Mouse (Mus musculus) heart, embryonic 14.5 days (tissue): ENCODE measurements around the gene Lrmp. TPM values are rescaled to one million over a fixed set of nuclear protein-coding genes. Genes with fewer than 3 reads are reported as not detected.

Experiments
- ATAC-seq: fragments of 200-750 bp; cut with Nextera tagmentation; 2 replicates; pipeline ENCODE4 v1.8.0; 2017; ENCODE audit warnings: low read depth, moderate TSS enrichment; ENCODE audit not compliant: insufficient number of reproducible peaks, insufficient read depth, low FRiP score
- H3K27ac ChIP-seq, 2 experiments: fragments of 200-500 bp in 1 of 2; fragments of 300-500 bp in 1 of 2; sonication (generic) in 1 of 2; replicated peaks in 1 of 2; 2 replicates each; pipeline ENCODE4 v1.5.1; 2012 to 2014; ENCODE audit warnings: low read depth in 2 of 2, low read length in 2 of 2, control low read depth in 1 of 2, mild to moderate bottlenecking in 1 of 2, mixed read lengths in 1 of 2; ENCODE audit not compliant: control insufficient read depth in 1 of 2, insufficient read depth in 1 of 2
- H3K27me3 ChIP-seq: fragments of 300-500 bp; sonication (generic); 2 replicates; pipeline ENCODE4 v1.6.1; 2014; ENCODE audit warnings: mild to moderate bottlenecking, low read length, control low read depth; ENCODE audit not compliant: control insufficient read depth, insufficient read depth
- H3K36me3 ChIP-seq: fragments of 300-500 bp; sonication (generic); 2 replicates; pipeline ENCODE4 v1.6.1; 2014; ENCODE audit warnings: mild to moderate bottlenecking, control low read depth, low read length, mixed read lengths; ENCODE audit not compliant: control insufficient read depth, insufficient read depth
- H3K4me1 ChIP-seq, 2 experiments: fragments of 200-500 bp in 1 of 2; fragments of 300-500 bp in 1 of 2; sonication (generic) in 1 of 2; 2 replicates each; pipeline ENCODE4 v1.6.1; 2012 to 2014; ENCODE audit warnings: low read length in 2 of 2, control low read depth in 1 of 2, mixed read lengths in 1 of 2; ENCODE audit not compliant: control insufficient read depth in 2 of 2, insufficient read depth in 2 of 2
- H3K4me2 ChIP-seq: fragments of 300-500 bp; sonication (generic); 2 replicates; pipeline ENCODE4 v1.6.1; 2014; ENCODE audit warnings: mild to moderate bottlenecking, low read length
- H3K4me3 ChIP-seq, 2 experiments: fragments of 200-500 bp in 1 of 2; fragments of 300-500 bp in 1 of 2; sonication (generic) in 1 of 2; 2 replicates each; pipeline ENCODE4 v1.5.1; 2012 to 2014; ENCODE audit warnings: low read length in 2 of 2, mild to moderate bottlenecking in 2 of 2, control low read depth in 1 of 2, low read depth in 1 of 2, moderate library complexity in 1 of 2; ENCODE audit not compliant: control insufficient read depth in 1 of 2, insufficient read depth in 1 of 2
- H3K9ac ChIP-seq: fragments of 300-500 bp; sonication (generic); 2 replicates; pipeline ENCODE4 v1.6.1; 2014; ENCODE audit warnings: mild to moderate bottlenecking, low read length
- H3K9me3 ChIP-seq: fragments of 300-500 bp; sonication (generic); 2 replicates; pipeline ENCODE4 v1.6.1; 2016; ENCODE audit warnings: low read length, control low read depth; ENCODE audit not compliant: control insufficient read depth
- WGBS: fragments of 180-500 bp; shearing (Covaris S2); extraction: QIAGEN DNeasy Blood & Tissue Kit; methylation state at CpG from one replicate; pipeline ENCODE4 v1.1.7; 2014; 5-methylcytosine and 5-hydroxymethylcytosine counted together
- polyA plus RNA-seq: library from polyadenylated mRNA; unstranded; fragments of >200 nt; fragmentation: Nextera tagmentation; extraction: Ambion mirVana; gene quantifications from 2 replicates; pipeline ENCODE4 v1.2.1, GENCODE M21; 2014

Lrmp gene
- polyA plus RNA-seq, 1 experiment from 2014 or later = 1.4 TPM

DNA sequence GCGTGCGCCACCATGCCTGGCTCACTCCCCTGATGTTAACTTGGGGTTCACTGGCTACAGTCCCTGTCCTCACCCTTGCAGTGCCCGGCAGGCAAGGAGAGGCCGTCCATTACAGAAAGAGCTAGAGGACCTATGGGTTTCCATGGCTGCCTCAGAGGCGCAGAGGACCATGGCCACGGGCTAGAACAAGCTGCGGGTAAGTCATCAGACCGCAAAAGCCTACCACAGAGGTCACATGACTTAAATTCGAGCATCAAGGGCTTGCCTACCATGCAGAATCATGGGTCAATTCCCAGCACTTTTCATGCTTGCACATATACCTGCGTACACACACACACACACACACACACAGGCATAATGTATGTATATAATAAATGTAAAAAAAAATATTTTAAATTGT, 10.0 kb upstream of the Lrmp start:
- H3K9ac ChIP-seq = no peak overlapping the region
- no peaks in the 10 kb centered on the region for H3K36me3 ChIP-seq
- 93% methylated on average over 10 of the region's 10 CpGs for WGBS
- ATAC-seq = no peak
- no peaks in the 10 kb centered on the region for H3K9me3 ChIP-seq
- H3K4me3 ChIP-seq = no peak overlapping the region
- no peak overlapping the region for H3K4me2 ChIP-seq
- H3K27ac ChIP-seq = no peak overlapping the region
- no peaks in the 10 kb centered on the region for H3K27me3 ChIP-seq
- peaks cover 4 to 5% of the 10 kb centered on the region in 2 experiments; a peak in 3 of 4 replicates for H3K4me1 ChIP-seq

DNA sequence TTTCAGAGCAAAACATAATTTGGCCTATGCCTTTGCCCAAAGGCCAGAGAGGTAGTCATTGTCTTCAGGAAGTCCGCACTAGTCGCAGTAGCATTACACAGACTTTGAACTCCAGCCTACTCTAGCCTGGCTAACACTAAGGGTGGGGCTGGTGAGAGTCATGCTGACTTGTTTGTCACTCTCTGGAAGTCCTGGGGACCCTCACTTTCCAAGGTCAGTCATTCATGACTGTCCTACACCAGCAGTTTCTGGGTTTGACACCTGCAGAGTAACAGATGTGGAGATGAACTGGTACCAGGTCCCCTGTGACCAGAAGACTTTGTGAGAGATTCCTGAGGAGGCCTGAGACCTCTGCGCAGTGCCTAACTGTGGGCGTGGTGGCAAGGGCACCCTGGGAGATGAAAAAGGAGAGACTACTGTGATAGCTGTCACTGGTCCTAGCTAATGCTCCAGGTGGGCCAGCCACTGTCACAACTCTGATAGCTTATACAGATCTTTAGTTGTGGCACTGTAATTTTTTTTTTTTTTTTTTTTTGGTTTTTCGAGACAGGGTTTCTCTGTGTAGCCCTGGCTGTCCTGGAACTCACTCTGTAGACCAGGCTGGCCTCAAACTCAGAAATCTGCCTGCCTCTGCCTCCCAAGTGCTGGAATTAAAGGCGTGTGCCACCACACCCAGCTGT, 9.2 kb upstream of the Lrmp start:
- no peak overlapping the region for H3K4me2 ChIP-seq
- WGBS = 82% methylated on average over 6 of the region's 6 CpGs
- no peak for ATAC-seq

DNA sequence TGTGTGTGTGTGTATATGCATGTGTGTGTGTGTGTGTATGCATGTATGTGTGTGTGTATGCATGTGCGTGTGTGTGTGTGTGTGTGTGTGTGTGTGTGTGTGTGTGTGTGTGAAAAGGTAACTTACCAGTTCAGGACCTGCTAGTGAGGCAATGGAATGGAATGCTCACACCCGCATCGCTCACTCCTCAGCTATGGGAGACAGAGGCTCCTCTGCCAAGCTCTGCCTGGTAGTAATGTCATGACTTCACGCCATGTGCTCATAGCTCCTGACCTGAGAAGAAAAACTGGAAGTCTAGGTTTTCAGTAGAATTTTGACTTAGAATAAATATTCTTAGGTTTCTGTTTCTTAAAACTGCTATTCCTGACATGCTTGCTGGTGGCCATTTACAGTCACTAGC, 4.7 kb upstream of the Lrmp start:
- ATAC-seq = no peak
- WGBS = 88% methylated on average over 4 of the region's 4 CpGs
- Histone ChIP-seq H3K27ac (no peak overlapping the region), H3K9me3 (no peaks in the 10 kb centered on the region), H3K9ac (no peak overlapping the region), H3K27me3 (no peaks in the 10 kb centered on the region), H3K4me1 (no peaks in the 10 kb centered on the region), H3K36me3 (no peaks in the 10 kb centered on the region), H3K4me3 (no peak overlapping the region), H3K4me2 (no peak overlapping the region)

More for the DNA sequence above, 9.2 kb upstream of the Lrmp start:
- no peak overlapping the region for H3K4me3 ChIP-seq
- no peak overlapping the region for H3K27ac ChIP-seq
- no peaks in the 10 kb centered on the region for H3K4me1 ChIP-seq
- no peaks in the 10 kb centered on the region for H3K9me3 ChIP-seq
- H3K36me3 ChIP-seq = no peaks in the 10 kb centered on the region
- H3K9ac ChIP-seq = no peak overlapping the region
- no peaks in the 10 kb centered on the region for H3K27me3 ChIP-seq

GRCm38 (mm10) chr6:145112865-145113264, 2.6 kb upstream of the Lrmp start:
- H3K36me3 ChIP-seq = no peaks in the 10 kb centered on the region
- H3K9me3 ChIP-seq = no peaks in the 10 kb centered on the region
- no peak for ATAC-seq
- peaks cover 0 to 4% of the 10 kb centered on the region in 2 experiments; a peak in 2 of 4 replicates for H3K4me1 ChIP-seq
- 50% methylated on average over 6 of the region's 6 CpGs for WGBS
- no peak overlapping the region for H3K4me3 ChIP-seq
- no peak overlapping the region for H3K27ac ChIP-seq
- H3K9ac ChIP-seq = no peak overlapping the region
- H3K27me3 ChIP-seq = no peaks in the 10 kb centered on the region
- no peak overlapping the region for H3K4me2 ChIP-seq

DNA sequence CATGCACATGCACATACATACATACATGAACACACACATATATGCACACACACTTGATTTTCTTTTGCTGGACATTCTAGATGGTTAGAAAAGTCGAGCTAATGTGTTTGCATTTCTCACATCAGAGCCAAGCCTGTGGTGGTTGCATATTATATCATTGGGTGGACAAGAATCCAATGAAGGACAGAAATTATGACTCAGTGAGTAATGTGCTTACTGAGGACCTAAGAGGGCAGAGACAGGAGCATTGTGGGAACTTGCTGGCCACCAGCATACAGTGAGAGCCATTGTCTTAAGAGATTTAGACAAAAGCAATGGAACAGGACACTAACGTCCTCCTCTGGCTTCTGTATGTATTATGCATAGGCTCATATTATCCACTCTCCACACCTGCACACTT, 892 bp upstream of the Lrmp start:
- Histone ChIP-seq H3K9me3 (no peaks in the 10 kb centered on the region), H3K36me3 (no peaks in the 10 kb centered on the region), H3K4me1 (peaks cover 4% of the 10 kb centered on the region in 2 experiments; a peak in 3 of 4 replicates), H3K4me2 (no peak overlapping the region), H3K27me3 (no peaks in the 10 kb centered on the region), H3K27ac (no peak overlapping the region), H3K9ac (no peak overlapping the region), H3K4me3 (no peak overlapping the region)
- 75% methylated on average over 2 of the region's 2 CpGs for WGBS
- ATAC-seq = no peak

GRCm38 (mm10) chr6:145116098-145116672, 732 bp downstream of the Lrmp start:
- WGBS = 28% methylated on average over 4 of the region's 4 CpGs
- Histone ChIP-seq H3K4me2 (no peak overlapping the region), H3K4me1 (peaks cover 13 to 20% of the 10 kb centered on the region in 2 experiments), H3K36me3 (no peaks in the 10 kb centered on the region), H3K27ac (0 out of 4 replicates have a peak overlapping the region, but pooled peaks of 1 of the 2 experiments have one; percentile 21), H3K9ac (no peak overlapping the region), H3K27me3 (no peaks in the 10 kb centered on the region), H3K4me3 (no peak overlapping the region), H3K9me3 (no peaks in the 10 kb centered on the region)
- ATAC-seq = no peak

GRCm38 (mm10) chr6:145120086-145120485, 4.6 kb downstream of the Lrmp start:
- Histone ChIP-seq H3K9ac (no peak overlapping the region), H3K9me3 (no peaks in the 10 kb centered on the region), H3K4me2 (no peak overlapping the region), H3K27me3 (no peaks in the 10 kb centered on the region), H3K27ac (no peak overlapping the region), H3K36me3 (no peaks in the 10 kb centered on the region), H3K4me3 (no peak overlapping the region), H3K4me1 (peaks cover 24 to 48% of the 10 kb centered on the region in 2 experiments)
- WGBS = 46% methylated on average over 2 of the region's 2 CpGs
- no peak for ATAC-seq
